Mouse (Mus musculus) right cerebral cortex, adult 2 months (tissue): ENCODE data around the gene 9130213A22Rik.

Experiments used
- DNase-seq, 2 experiments: peaks; one replicate each; pipeline ENCODE4 v3.0.0; 2021 to 2022; ENCODE audit warnings: low spot score in 2 of 2

The 9130213A22Rik gene

GRCm38 (mm10) chr11:69123693-69124497 is 1.5 kb upstream of the 9130213A22Rik start:
- DNase-seq = peak; percentile 96 to 98

GRCm38 (mm10) chr11:69123056-69123692 is 785 bp upstream of the 9130213A22Rik start:
- DNase-seq = peak; percentile 97

- DNase-seq = no peak
Observed at GRCm38 (mm10) chr11:69121741-69122335, 551 bp downstream of the 9130213A22Rik start.

- DNase-seq = no peak
Observed at GRCm38 (mm10) chr11:69121001-69121740, 1.2 kb downstream of the 9130213A22Rik start.

- DNase-seq = no peak
Observed at GRCm38 (mm10) chr11:69120221-69121000, 2.0 kb downstream of the 9130213A22Rik start, which contains the start of gene Hes7. Hes7 (plus strand) TSS chr11:69120404.

DNA sequence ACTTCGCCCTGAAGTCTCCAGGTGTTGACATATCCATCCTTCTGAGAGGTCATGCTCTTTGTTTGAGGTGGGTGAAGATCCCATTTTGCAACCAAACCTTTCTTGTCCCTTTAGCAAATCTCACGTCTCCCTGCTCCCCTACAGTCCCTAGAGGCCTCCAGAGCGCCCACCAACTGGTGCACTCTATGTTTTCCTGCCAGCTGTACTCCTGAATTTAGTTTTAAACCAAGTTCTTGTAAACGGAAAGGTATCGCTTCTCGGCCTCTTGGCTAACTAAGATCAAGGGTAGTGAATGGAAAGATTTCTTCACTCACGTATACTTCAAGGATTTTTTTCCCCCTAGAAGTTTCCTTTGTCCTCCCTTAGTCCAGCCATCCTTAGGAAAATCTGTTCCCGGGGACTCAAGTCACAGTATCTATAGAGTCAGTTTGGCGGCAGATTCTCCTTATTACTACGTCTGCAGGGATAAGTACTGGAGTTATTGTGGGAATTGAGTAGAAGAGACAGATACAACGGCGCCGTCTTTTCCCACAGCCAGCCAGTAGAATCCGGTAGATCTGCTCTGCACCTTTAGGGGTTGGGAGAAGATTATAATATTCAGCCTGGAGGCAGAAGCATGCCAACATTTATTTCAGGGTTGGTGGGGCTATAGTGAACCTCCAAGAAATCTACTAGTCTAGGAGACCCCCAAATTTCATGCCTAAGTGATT is 2.8 kb downstream of the 9130213A22Rik start:
- no peak for DNase-seq

- peak; percentile 88 to 97 for DNase-seq
Observed at GRCm38 (mm10) chr11:69118765-69119164, 3.6 kb downstream of the 9130213A22Rik start.

DNA sequence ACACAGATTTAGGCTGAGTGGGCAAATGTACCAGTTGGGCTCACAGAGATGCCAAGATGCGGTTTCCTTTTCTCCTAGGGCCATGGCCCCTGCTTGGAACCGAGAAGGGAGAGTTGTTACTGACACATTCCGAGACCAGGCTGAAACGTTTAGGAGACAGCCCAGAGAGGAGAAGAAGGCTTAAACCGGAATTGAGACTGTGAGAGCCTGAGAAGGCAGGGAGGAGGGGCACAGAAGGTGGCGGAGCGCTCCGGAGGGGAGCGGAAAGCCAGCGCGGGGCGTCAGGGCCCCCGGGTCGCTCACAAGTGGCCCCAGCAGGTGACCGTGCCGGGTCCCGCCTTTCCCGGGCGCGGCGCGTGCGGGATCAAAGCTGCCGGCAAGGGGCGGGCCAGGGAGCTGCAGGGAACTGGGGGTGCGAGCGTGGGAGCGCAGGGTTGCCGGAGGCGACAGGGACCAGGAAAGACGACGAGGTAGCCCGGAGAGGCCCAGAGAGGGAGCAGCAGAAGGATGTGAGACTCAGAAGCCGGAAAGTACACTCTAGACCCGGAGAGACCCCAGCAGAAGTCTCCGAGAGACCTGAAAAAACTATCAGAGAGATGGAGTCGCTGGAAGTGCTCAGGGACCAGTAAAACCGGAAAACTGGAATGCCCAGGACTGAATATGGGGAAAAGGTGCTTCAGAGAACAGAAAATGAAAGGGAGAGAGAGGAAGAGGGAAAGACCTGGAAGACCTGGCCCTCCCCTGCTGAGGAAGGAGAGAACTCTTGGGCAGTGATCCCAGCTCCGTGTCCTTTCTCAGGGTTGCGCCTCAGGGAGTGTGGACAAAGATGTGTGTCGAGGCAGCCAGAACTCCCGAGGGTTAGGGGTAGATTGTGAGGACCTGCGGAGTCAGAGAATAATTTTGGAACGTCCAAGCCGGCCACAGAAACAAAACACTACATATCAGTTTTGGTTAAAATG is 4.4 kb downstream of the 9130213A22Rik start:
- DNase-seq = peak; percentile 50 to 63

GRCm38 (mm10) chr11:69116843-69117242 is 5.5 kb downstream of the 9130213A22Rik start:
- DNase-seq = no peak

- DNase-seq = no peak
Observed at GRCm38 (mm10) chr11:69114621-69115020, 7.8 kb downstream of the 9130213A22Rik start.

GRCm38 (mm10) chr11:69114018-69114417 is 8.4 kb downstream of the 9130213A22Rik start:
- DNase-seq = no peak

DNA sequence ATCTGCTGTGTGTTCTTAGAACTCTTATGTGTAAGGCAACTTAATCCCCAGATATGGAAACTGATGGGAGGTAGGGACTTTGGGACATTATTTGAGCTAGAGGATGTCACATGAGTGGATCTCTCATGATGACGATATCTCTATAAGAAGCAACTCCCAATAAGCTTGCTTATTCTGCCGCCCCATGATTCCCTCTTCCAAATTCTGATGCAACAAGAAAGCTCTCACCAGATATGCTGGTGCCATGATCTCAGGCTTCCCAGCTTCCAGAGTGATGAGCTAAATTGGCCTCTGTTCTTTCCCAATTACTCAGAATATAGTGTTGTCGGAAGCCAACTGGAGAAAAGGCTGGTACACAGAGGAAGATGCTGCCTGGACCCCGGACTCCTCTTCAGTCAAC is 10.5 kb downstream of the 9130213A22Rik start:
- no peak for DNase-seq

GRCm38 (mm10) chr11:69111051-69111810 is 11.2 kb downstream of the 9130213A22Rik start:
- DNase-seq = no peak

- peak; percentile 92 for DNase-seq
Observed at GRCm38 (mm10) chr11:69110319-69111046, 11.9 kb downstream of the 9130213A22Rik start.

GRCm38 (mm10) chr11:69109032-69109900 is 13.1 kb downstream of the 9130213A22Rik start:
- no peak for DNase-seq

- DNase-seq = no peak
Observed at GRCm38 (mm10) chr11:69108223-69108622, 14.2 kb downstream of the 9130213A22Rik start.

- DNase-seq = no peak
Observed at GRCm38 (mm10) chr11:69107676-69108075, 14.7 kb downstream of the 9130213A22Rik start.
